Mouse (Mus musculus) stomach, embryonic 15.5 days (tissue): ENCODE results near the gene Gnai2. TPM values are rescaled to one million over a fixed set of nuclear protein-coding genes. Genes with fewer than 3 reads are reported as not detected.
A peak's percentile ranks its signal among the peaks of the same experiment; 100 is the strongest.
"Not testable (repeated sequence)": the region's sequence is repeated elsewhere in the genome, so short reads cannot be mapped to it uniquely, and the experiment has no call there.

Experiments used
- ATAC-seq: fragments of 200-750 bp; cut with Nextera tagmentation; 2 replicates; pipeline ENCODE4 v1.8.0; 2017; ENCODE audit warnings: low read depth, moderate number of reproducible peaks, moderate TSS enrichment; ENCODE audit not compliant: insufficient read depth, low FRiP score
- H3K27ac ChIP-seq: fragments of 300-500 bp; sonication (generic); 2 replicates; pipeline ENCODE4 v1.5.1; 2015; ENCODE audit warnings: mild to moderate bottlenecking, inconsistent platforms
- H3K27me3 ChIP-seq: fragments of 300-500 bp; sonication (generic); replicated peaks from 2 replicates; pipeline ENCODE4 v1.6.1; 2015; ENCODE audit warnings: inconsistent platforms
- H3K36me3 ChIP-seq: fragments of 300-500 bp; sonication (generic); 2 replicates; pipeline ENCODE4 v1.6.1; 2015; ENCODE audit warnings: inconsistent platforms
- H3K4me1 ChIP-seq: fragments of 300-500 bp; sonication (generic); 2 replicates; pipeline ENCODE4 v1.6.1; 2015; ENCODE audit warnings: inconsistent platforms
- H3K4me2 ChIP-seq: fragments of 300-500 bp; sonication (generic); 2 replicates; pipeline ENCODE4 v1.6.1; 2015; ENCODE audit warnings: mild to moderate bottlenecking, inconsistent platforms
- H3K4me3 ChIP-seq: fragments of 300-500 bp; sonication (generic); replicated peaks from 2 replicates; pipeline ENCODE4 v1.5.1; 2015; ENCODE audit warnings: inconsistent platforms
- H3K9ac ChIP-seq: fragments of 300-500 bp; sonication (generic); 2 replicates; pipeline ENCODE4 v1.6.1; 2015; ENCODE audit warnings: inconsistent platforms
- H3K9me3 ChIP-seq: fragments of 300-500 bp; sonication (generic); 2 replicates; pipeline ENCODE4 v1.6.1; 2016; ENCODE audit warnings: inconsistent platforms
- WGBS: fragments of 180-500 bp; shearing (Covaris S2); methylation state at CpG from one replicate; pipeline ENCODE4 v1.1.7; 2015; 5-methylcytosine and 5-hydroxymethylcytosine counted together
- polyA plus RNA-seq: library from polyadenylated mRNA; unstranded; fragments of >200 nt; fragmentation: Nextera tagmentation; extraction: Ambion mirVana; gene quantifications from 2 replicates; pipeline ENCODE4 v1.2.1, GENCODE M21; 2015

Gnai2 gene
- polyA plus RNA-seq, 1 experiment from 2014 or later, result 371 TPM

GRCm38 (mm10) chr9:107579023-107579900 lies 55.9 kb downstream of the Gnai2 start:
- Histone ChIP-seq H3K4me3 (no peak overlapping the region), H3K4me1 (peaks cover 46% of the 10 kb centered on the region), H3K27ac (peak overlapping the region; percentile 94), H3K27me3 (no peaks in the 10 kb centered on the region), H3K4me2 (0 out of 2 replicates have a peak overlapping the region, but pooled peaks have one; percentile 79), H3K36me3 (0 out of 2 replicates have a peak, but pooled peaks cover 3% of the 10 kb centered on the region), H3K9me3 (no peaks in the 10 kb centered on the region), H3K9ac (0 out of 2 replicates have a peak overlapping the region, but pooled peaks have one; percentile 2)
- 93% methylated on average over 14 of the region's 14 CpGs for WGBS
- ATAC-seq, result no peak

- H3K9me3 ChIP-seq, result no peaks in the 10 kb centered on the region
- 75% methylated on average over 3 of the region's 3 CpGs for WGBS
- no peak for ATAC-seq
- H3K27me3 ChIP-seq, result no peaks in the 10 kb centered on the region
- peak within 1 kb of the TSS; percentile 79; the same call in 1 of the 2 replicates for H3K4me2 ChIP-seq
- H3K4me1 ChIP-seq, result peaks cover 46% of the 10 kb centered on the region
- H3K27ac ChIP-seq, result peak within 1 kb of the TSS; percentile 94
- no peak within 1 kb of the TSS for H3K4me3 ChIP-seq
- peaks cover 6% of the 10 kb centered on the region; the same call in 1 of the 2 replicates for H3K36me3 ChIP-seq
- no peak within 1 kb of the TSS for H3K9ac ChIP-seq
Measured at GRCm38 (mm10) chr9:107578587-107578986, 56.6 kb downstream of the Gnai2 start, which contains the start of gene Naa80. Gene Naa80, plus strand, starts transcription at chr9:107578887.

- Histone ChIP-seq H3K27ac (no peak overlapping the region), H3K9me3 (no peaks in the 10 kb centered on the region), H3K36me3 (peaks cover 11% of the 10 kb centered on the region; the same call in 1 of the 2 replicates), H3K4me2 (peak overlapping the region; percentile 74; the same call in 1 of the 2 replicates), H3K9ac (no peak overlapping the region), H3K4me1 (peaks cover 46% of the 10 kb centered on the region), H3K4me3 (no peak overlapping the region), H3K27me3 (no peaks in the 10 kb centered on the region)
- no peak for ATAC-seq
- WGBS, result 86% methylated on average over 10 of the region's 10 CpGs
Measured at GRCm38 (mm10) chr9:107577871-107578270, 57.3 kb downstream of the Gnai2 start.

- Histone ChIP-seq H3K27me3 (no peaks in the 10 kb centered on the region), H3K27ac (peak within 1 kb of the TSS; percentile 89), H3K4me3 (peak within 1 kb of the TSS; percentile 41), H3K4me1 (peaks cover 44% of the 10 kb centered on the region), H3K36me3 (peaks cover 20% of the 10 kb centered on the region), H3K4me2 (peak within 1 kb of the TSS; percentile 74), H3K9me3 (no peaks in the 10 kb centered on the region), H3K9ac (peak within 1 kb of the TSS; percentile 31; the same call in 1 of the 2 replicates)
- WGBS, result 14% methylated on average over 16 of the region's 16 CpGs
- ATAC-seq, result peak; percentile 67
Measured at GRCm38 (mm10) chr9:107576357-107577107, 58.6 kb downstream of the Gnai2 start, which contains the start of gene Hyal1. Gene Hyal1, plus strand, starts transcription at chr9:107576927.

- Histone ChIP-seq H3K27ac (peak overlapping the region; percentile 89), H3K9me3 (no peaks in the 10 kb centered on the region), H3K4me1 (peaks cover 49% of the 10 kb centered on the region), H3K27me3 (no peaks in the 10 kb centered on the region), H3K9ac (no peak overlapping the region), H3K36me3 (peaks cover 22% of the 10 kb centered on the region), H3K4me2 (peak overlapping the region; percentile 74), H3K4me3 (no peak overlapping the region)
- ATAC-seq, result peak; percentile 55
- WGBS, result 60% methylated on average over 14 of the region's 14 CpGs
Measured at GRCm38 (mm10) chr9:107575579-107576356, 59.4 kb downstream of the Gnai2 start.

GRCm38 (mm10) chr9:107573774-107574173 lies 61.4 kb downstream of the Gnai2 start:
- ATAC-seq, H3K4me2 ChIP-seq, H3K27ac ChIP-seq, H3K27me3 ChIP-seq, H3K9me3 ChIP-seq, H3K9ac ChIP-seq, H3K4me3 ChIP-seq: not testable (repeated sequence)
- H3K36me3 ChIP-seq, result peaks cover 22% of the 10 kb centered on the region
- WGBS, result 81% methylated on average over 6 of the region's 6 CpGs
- H3K4me1 ChIP-seq, result peaks cover 47% of the 10 kb centered on the region

- Histone ChIP-seq H3K4me1 (peaks cover 54% of the 10 kb centered on the region), H3K27ac (no peak overlapping the region), H3K4me2 (no peak overlapping the region), H3K9me3 (no peaks in the 10 kb centered on the region), H3K9ac (no peak overlapping the region), H3K36me3 (peaks cover 22% of the 10 kb centered on the region), H3K27me3 (no peaks in the 10 kb centered on the region), H3K4me3 (no peak overlapping the region)
- ATAC-seq, result no peak
- WGBS, result 92% methylated on average over 2 of the region's 2 CpGs
Measured at GRCm38 (mm10) chr9:107572327-107572662, 62.9 kb downstream of the Gnai2 start.

GRCm38 (mm10) chr9:107571534-107572326 lies 63.4 kb downstream of the Gnai2 start:
- WGBS, result 85% methylated on average over 22 of the region's 22 CpGs
- peak overlapping the region; percentile 74 for H3K4me2 ChIP-seq
- H3K36me3 ChIP-seq, result peaks cover 22% of the 10 kb centered on the region
- peaks cover 54% of the 10 kb centered on the region for H3K4me1 ChIP-seq
- peak overlapping the region; percentile 85; the same call in 1 of the 2 replicates for H3K4me3 ChIP-seq
- H3K9me3 ChIP-seq, result no peaks in the 10 kb centered on the region
- no peaks in the 10 kb centered on the region for H3K27me3 ChIP-seq
- no peak for ATAC-seq
- H3K9ac ChIP-seq, result no peak overlapping the region
- peak overlapping the region; percentile 33 for H3K27ac ChIP-seq

GRCm38 (mm10) chr9:107570845-107571244 lies 64.3 kb downstream of the Gnai2 start:
- Histone ChIP-seq H3K9me3 (no peaks in the 10 kb centered on the region), H3K27me3 (no peaks in the 10 kb centered on the region), H3K27ac (peak overlapping the region; percentile 33), H3K9ac (peak overlapping the region; percentile 78; the same call in 1 of the 2 replicates), H3K4me3 (peak overlapping the region; percentile 85), H3K4me1 (peaks cover 52% of the 10 kb centered on the region), H3K4me2 (peak overlapping the region; percentile 74), H3K36me3 (peaks cover 22% of the 10 kb centered on the region)
- ATAC-seq, result 0 out of 2 replicates have a peak, but pooled peaks have one; percentile 5
- WGBS, result 69% methylated on average over 21 of the region's 21 CpGs

- Histone ChIP-seq H3K36me3 (peaks cover 26% of the 10 kb centered on the region), H3K27me3 (no peaks in the 10 kb centered on the region), H3K4me2 (peak overlapping the region; percentile 74), H3K9me3 (no peaks in the 10 kb centered on the region), H3K4me3 (peak overlapping the region; percentile 85), H3K4me1 (peaks cover 49% of the 10 kb centered on the region), H3K27ac (peak overlapping the region; percentile 91), H3K9ac (peak overlapping the region; percentile 78)
- WGBS, result 36% methylated on average over 13 of the region's 13 CpGs
- no peak for ATAC-seq
Measured at GRCm38 (mm10) chr9:107570016-107570415, 65.2 kb downstream of the Gnai2 start.
